Mouse (Mus musculus): ENCODE data around the gene Errfi1. TPM values are rescaled to one million over a fixed set of nuclear protein-coding genes. Genes with fewer than 3 reads are reported as not detected.

The Errfi1 gene
- polyA plus RNA-seq, 1 experiment from 2014 or later: 14.0 TPM

DNA sequence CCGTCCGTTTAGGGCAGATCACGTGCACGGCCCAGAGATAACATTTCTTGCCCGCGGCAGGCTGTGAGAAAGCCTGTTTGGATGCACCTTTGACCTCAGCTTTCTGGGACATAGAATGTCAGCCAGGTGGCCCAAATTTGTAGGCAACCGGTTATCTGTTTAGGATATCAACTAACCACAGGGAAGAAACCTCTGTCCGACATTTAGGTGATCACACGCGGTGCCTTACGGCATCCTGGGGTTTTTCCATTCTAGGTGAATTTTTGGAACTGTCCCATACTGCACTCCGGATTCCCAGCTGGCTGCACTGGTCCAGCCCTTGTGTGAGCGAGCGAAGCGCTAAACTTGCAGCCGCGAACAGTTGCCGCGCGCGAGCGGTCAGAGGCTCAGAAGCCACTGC is 25.9 kb downstream of the Errfi1 start:
- 86% methylated on average over 22 of the region's 22 CpGs for WGBS
- no peak for ATAC-seq (ENCODE audit: insufficient number of reproducible peaks, low FRiP score)
- no peak overlapping the region for H3K4me3 ChIP-seq
- H3K9ac ChIP-seq: no peak overlapping the region
- H3K9me3 ChIP-seq (replicated peaks): peaks cover 27% of the 10 kb centered on the region
- no peaks in the 10 kb centered on the region for H3K36me3 ChIP-seq
- H3K4me1 ChIP-seq (replicated peaks): no peaks in the 10 kb centered on the region
- H3K27me3 ChIP-seq (replicated peaks): no peaks in the 10 kb centered on the region
- no peak overlapping the region for H3K4me2 ChIP-seq
- H3K27ac ChIP-seq (ENCODE audit: poor library complexity, severe bottlenecking): no peak overlapping the region

DNA sequence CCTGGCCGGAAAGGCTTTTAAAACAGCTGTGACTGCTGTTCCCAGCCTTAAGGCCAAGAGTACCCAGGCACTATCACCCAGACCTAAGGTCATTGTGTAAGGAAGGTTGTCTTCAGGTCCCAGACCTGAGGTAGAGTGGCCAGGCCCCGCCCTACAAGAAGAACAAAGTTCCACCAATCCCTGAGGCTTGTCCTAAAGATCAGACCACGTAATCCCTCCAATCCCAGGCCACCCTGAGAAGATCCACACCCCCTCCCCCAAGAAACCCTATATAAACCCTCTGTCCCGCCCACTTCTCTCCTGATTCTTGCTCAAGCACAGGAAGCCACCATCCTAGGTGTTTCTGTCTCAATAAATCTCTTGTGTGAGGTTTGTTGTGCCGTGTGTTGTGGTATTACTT is 26.6 kb downstream of the Errfi1 start:
- Histone ChIP-seq H3K9me3 (replicated peaks) (peaks cover 27% of the 10 kb centered on the region), H3K36me3 (no peaks in the 10 kb centered on the region), H3K27me3 (replicated peaks) (no peaks in the 10 kb centered on the region), H3K4me3 (no peak overlapping the region), H3K4me1 (replicated peaks) (no peaks in the 10 kb centered on the region), H3K27ac (ENCODE audit: poor library complexity, severe bottlenecking) (no peak overlapping the region), H3K4me2 (no peak overlapping the region), H3K9ac (no peak overlapping the region)
- ATAC-seq (ENCODE audit: insufficient number of reproducible peaks, low FRiP score): no peak
- 78% methylated on average over 5 of the region's 5 CpGs for WGBS

DNA sequence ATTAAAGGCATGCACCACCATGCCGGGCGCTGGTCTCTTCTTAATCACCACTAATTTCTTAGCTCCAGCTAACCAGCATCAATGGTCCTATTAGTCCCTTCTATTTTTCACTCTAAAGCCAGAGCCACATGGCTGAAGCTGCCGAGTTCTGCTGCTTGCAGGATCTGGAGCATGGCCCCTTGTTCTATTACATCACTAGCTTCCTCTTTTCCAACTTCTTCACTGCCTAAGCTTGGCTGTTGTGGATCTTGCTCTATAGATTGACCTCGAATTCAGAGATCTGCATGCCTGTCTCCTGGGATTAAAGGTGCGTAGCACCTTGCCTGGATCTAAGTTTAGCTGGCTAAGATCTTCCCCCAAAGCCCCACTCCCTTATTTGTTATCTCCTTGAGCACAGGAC is 28.9 kb downstream of the Errfi1 start:
- Histone ChIP-seq H3K4me2 (no peak overlapping the region), H3K36me3 (no peaks in the 10 kb centered on the region), H3K9ac (no peak overlapping the region), H3K27me3 (replicated peaks) (no peaks in the 10 kb centered on the region), H3K4me3 (no peak overlapping the region), H3K27ac (ENCODE audit: poor library complexity, severe bottlenecking) (no peak overlapping the region), H3K4me1 (replicated peaks) (no peaks in the 10 kb centered on the region), H3K9me3 (replicated peaks) (peaks cover 27% of the 10 kb centered on the region)
- no peak for ATAC-seq (ENCODE audit: insufficient number of reproducible peaks, low FRiP score)
- 82% methylated on average over 5 of the region's 5 CpGs for WGBS

DNA sequence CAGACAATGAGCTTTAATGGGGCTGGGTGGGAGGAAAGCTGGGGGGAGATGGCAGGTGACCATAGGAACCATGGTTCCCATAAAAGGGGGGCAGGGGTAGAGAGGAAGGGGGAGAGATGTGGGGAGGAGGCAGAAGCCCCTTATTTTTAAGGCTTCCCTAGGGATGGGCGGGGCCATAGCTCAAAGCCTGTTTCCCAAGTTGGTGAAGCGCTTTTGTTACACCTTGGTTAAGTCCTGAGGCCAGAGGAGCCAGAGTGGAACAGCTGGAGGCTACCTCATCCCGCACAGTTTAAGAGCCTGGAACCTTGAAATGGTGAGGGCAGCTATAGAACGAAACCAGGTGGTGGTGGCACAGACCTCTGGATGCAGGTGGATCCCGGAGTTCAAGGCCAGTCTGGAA is 34.2 kb downstream of the Errfi1 start:
- no peaks in the 10 kb centered on the region for H3K36me3 ChIP-seq
- ATAC-seq (ENCODE audit: insufficient number of reproducible peaks, low FRiP score): no peak
- 74% methylated on average over 5 of the region's 5 CpGs for WGBS

DNA sequence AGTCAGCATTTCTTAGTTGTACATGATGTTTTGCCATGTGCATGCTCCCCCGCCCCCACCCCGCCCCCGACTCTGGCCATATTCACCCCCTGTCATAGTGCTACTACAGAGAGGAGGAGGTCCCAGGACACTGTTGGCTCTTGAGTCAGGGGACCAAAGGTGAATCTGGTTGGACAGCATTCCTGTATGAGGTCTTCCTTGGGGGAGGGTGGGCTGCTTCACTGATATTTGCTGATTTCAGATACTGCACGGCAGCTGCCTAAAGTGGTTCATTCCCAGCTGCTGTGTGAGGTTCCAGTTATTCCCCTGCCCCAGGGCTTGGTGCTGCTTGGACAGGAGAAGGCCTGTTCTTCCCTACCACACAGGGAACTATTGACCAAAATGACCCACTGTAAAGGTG is 34.8 kb downstream of the Errfi1 start:
- no peak for ATAC-seq (ENCODE audit: insufficient number of reproducible peaks, low FRiP score)
- H3K4me1 ChIP-seq (replicated peaks): peaks cover 10% of the 10 kb centered on the region; the same call in 1 of the 2 replicates

More for the DNA sequence above, 34.2 kb downstream of the Errfi1 start:
- Histone ChIP-seq H3K9ac (no peak overlapping the region), H3K4me2 (no peak overlapping the region), H3K9me3 (replicated peaks) (no peaks in the 10 kb centered on the region), H3K27ac (ENCODE audit: poor library complexity, severe bottlenecking) (no peak overlapping the region), H3K4me3 (no peak overlapping the region), H3K4me1 (replicated peaks) (peaks cover 10% of the 10 kb centered on the region; the same call in 1 of the 2 replicates), H3K27me3 (replicated peaks) (no peaks in the 10 kb centered on the region)

DNA sequence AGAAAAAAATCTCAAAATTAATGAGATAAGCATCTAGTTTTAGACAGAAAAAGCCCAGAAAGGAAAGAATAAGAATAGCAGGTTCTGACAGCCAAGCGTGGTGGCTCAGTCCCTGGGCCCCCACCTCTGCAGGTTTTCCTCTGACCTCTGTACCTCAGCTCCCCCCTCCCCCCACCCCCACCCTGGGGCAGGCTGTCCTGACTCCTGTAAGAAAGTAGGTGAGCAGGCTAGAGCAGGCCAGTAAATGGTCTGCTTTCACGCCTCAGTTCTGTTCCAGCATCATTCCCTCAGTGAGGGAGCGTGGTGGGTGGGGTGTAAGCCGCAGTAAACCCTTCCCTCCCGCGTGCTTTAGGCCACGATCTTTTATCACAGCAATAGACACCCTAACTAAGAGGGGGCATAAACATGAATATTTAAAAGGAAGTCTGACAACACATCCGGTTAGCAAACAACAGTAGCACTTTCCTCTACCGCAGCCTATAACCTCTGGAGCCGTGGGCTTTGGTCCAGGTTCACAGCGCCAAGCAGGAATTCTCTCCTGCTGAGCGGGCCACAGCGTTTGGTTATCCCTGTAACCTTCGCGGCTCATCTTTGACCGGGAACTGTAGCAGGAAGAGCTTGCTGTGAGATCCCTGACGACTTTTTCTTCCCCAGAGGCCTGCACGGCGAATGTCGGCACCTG is 35.7 kb downstream of the Errfi1 start:
- Histone ChIP-seq H3K9me3 (replicated peaks) (no peaks in the 10 kb centered on the region), H3K36me3 (no peaks in the 10 kb centered on the region), H3K4me2 (no peak overlapping the region), H3K4me1 (replicated peaks) (peaks cover 10% of the 10 kb centered on the region; the same call in 1 of the 2 replicates), H3K9ac (no peak overlapping the region), H3K4me3 (no peak overlapping the region), H3K27ac (ENCODE audit: poor library complexity, severe bottlenecking) (no peak overlapping the region), H3K27me3 (replicated peaks) (no peaks in the 10 kb centered on the region)
- 39% methylated on average over 20 of the region's 20 CpGs for WGBS
- no peak for ATAC-seq (ENCODE audit: insufficient number of reproducible peaks, low FRiP score)

More for the DNA sequence above, 34.8 kb downstream of the Errfi1 start:
- Histone ChIP-seq H3K9me3 (replicated peaks) (no peaks in the 10 kb centered on the region), H3K36me3 (no peaks in the 10 kb centered on the region), H3K4me3 (no peak overlapping the region), H3K27ac (ENCODE audit: poor library complexity, severe bottlenecking) (no peak overlapping the region), H3K27me3 (replicated peaks) (no peaks in the 10 kb centered on the region), H3K9ac (no peak overlapping the region), H3K4me2 (no peak overlapping the region)
- 70% methylated on average over 4 of the region's 4 CpGs for WGBS

DNA sequence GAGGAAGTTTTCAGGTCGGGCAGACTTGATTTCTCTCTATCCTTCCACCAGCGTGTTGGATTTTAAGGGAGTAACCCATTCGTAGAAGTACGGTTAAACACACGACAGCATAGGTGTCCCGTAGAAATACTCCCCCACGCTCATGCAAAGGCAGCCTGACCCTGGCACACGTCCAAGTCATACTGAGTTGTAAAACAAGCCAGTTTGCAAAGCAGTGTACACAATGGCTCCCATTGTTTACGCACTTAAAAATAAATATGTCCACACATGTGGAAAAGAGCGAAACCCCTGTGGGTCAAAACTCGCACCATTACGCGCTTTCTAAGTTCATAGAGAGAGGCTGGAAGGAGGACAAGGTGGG is 36.2 kb downstream of the Errfi1 start:
- Histone ChIP-seq H3K9me3 (replicated peaks) (no peaks in the 10 kb centered on the region), H3K36me3 (no peaks in the 10 kb centered on the region), H3K27ac (ENCODE audit: poor library complexity, severe bottlenecking) (no peak overlapping the region), H3K4me1 (replicated peaks) (peaks cover 10% of the 10 kb centered on the region; the same call in 1 of the 2 replicates), H3K4me2 (no peak overlapping the region), H3K27me3 (replicated peaks) (no peaks in the 10 kb centered on the region), H3K9ac (no peak overlapping the region), H3K4me3 (no peak overlapping the region)
- no peak for ATAC-seq (ENCODE audit: insufficient number of reproducible peaks, low FRiP score)
- 62% methylated on average over 13 of the region's 13 CpGs for WGBS

DNA sequence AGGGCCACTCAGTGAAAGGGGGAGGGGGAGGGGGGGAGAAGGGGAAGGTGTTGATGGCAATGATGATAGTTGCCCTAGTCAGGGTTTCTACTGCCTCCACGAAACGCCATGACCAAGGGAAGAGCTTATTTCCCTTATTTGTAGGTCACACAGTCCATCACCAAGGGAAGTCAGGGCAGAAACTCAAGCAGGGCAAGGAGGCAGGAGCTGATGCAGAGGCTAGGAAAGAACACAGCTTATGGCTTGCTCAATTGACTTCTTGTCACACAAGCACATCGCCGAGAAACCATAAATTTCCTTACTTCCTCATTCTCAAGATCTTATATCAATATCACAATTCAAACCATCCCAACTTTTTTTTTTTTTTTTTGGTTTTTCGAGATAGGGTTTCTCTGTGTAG is 37.6 kb downstream of the Errfi1 start:
- H3K4me3 ChIP-seq: no peak overlapping the region
- H3K9me3 ChIP-seq (replicated peaks): no peaks in the 10 kb centered on the region
- ATAC-seq (ENCODE audit: insufficient number of reproducible peaks, low FRiP score): no peak
- no peak overlapping the region for H3K27ac ChIP-seq (ENCODE audit: poor library complexity, severe bottlenecking)
- no peaks in the 10 kb centered on the region for H3K27me3 ChIP-seq (replicated peaks)
- H3K4me2 ChIP-seq: no peak overlapping the region
- no peak overlapping the region for H3K9ac ChIP-seq
- peaks cover 3% of the 10 kb centered on the region; the same call in 1 of the 2 replicates for H3K36me3 ChIP-seq
- peaks cover 10% of the 10 kb centered on the region; the same call in 1 of the 2 replicates for H3K4me1 ChIP-seq (replicated peaks)
- 50% methylated on average over 5 of the region's 5 CpGs for WGBS

DNA sequence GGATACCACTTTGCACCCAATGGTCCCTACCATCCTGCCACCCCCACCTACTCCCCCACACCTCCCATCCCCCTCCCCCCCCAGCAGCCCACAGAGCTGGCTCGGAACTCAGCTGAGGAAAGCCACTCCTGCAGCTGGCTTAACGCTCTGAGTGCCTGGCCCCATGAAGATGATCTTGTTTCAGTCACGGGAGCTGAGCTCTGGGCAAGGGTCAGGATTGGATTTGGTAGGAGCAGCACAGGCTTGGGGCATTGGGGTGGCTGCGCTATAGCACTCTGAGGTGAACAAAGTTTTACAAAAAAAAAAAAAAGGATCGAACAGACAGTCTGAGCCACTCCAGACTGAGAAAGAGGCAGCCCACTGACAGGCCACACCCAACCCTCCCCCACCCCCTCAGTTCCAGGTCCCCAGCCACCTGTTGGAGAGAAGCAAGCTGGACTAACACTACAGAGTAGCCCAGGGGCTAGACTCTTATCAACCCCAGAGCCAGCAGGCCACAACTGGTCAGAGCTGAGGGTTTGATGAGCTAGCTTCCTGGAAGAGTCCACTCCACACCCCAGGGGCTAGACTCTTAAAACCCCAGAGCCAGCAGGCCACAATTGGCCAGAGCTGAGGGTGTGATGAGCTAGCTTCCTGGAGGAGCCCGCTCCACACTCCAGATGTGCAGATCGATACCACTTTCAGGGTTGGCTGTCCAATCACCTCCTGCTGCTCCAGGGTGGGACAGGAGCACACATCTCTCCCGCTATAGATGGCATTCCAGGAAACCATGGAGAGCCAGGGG is 41.2 kb downstream of the Errfi1 start:
- H3K4me2 ChIP-seq: no peak overlapping the region
- no peak overlapping the region for H3K27ac ChIP-seq (ENCODE audit: poor library complexity, severe bottlenecking)
- peaks cover 36% of the 10 kb centered on the region for H3K36me3 ChIP-seq
- no peak overlapping the region for H3K4me3 ChIP-seq
- H3K9me3 ChIP-seq (replicated peaks): no peaks in the 10 kb centered on the region
- no peak for ATAC-seq (ENCODE audit: insufficient number of reproducible peaks, low FRiP score)
- H3K9ac ChIP-seq: no peak overlapping the region
- no peaks in the 10 kb centered on the region for H3K27me3 ChIP-seq (replicated peaks)
- H3K4me1 ChIP-seq (replicated peaks): peaks cover 2% of the 10 kb centered on the region; the same call in 1 of the 2 replicates
- 54% methylated on average over 8 of the region's 8 CpGs for WGBS

DNA sequence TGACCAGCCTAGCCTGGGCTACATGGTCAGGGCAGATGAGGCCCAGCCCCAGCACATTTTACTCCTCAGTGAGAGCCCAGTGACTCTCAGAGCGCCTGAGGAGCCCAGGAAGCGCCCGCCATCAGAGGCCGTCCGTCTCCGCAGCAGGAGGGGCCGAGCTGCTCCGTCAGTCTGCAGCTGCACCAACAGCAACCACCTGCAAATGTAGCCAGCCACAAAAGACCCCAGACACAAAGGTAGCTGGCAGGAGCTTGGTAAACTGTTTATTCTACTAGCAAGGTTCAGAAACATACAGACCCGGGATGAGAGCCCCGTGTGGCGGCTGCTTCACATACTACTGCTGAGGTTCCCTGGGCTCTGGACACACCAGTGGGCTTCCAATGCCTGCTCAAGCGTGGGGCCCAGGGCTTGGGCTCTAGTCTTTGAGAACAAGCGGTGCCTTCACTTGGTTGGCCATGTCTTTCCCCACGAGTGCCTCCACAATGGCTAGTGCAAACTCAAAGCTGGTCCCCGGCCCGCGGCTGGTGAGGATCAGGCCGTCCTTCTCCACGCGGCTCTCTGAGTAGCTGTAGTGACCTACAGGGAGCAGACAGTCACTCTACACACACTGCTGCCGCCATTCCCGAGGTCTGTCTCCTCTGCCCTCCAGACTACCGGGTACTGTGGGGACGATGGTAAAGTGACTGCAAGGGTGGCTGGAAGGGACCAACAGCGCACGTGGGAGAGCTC is 43.3 kb downstream of the Errfi1 start:
- H3K4me3 ChIP-seq: no peak overlapping the region
- H3K4me1 ChIP-seq (replicated peaks): peaks cover 4% of the 10 kb centered on the region; the same call in 1 of the 2 replicates
- H3K4me2 ChIP-seq: no peak overlapping the region
- H3K27ac ChIP-seq (ENCODE audit: poor library complexity, severe bottlenecking): no peak overlapping the region
- no peaks in the 10 kb centered on the region for H3K9me3 ChIP-seq (replicated peaks)
- no peak for ATAC-seq (ENCODE audit: insufficient number of reproducible peaks, low FRiP score)
- H3K27me3 ChIP-seq (replicated peaks): no peaks in the 10 kb centered on the region
- H3K36me3 ChIP-seq: peaks cover 57% of the 10 kb centered on the region
- no peak overlapping the region for H3K9ac ChIP-seq
- WGBS: 92% methylated on average over 26 of the region's 26 CpGs
